Mouse (Mus musculus): ENCODE results near the gene 6430628N08Rik. TPM values are rescaled to one million over a fixed set of nuclear protein-coding genes. Genes with fewer than 3 reads are reported as not detected.

Gene 6430628N08Rik
- total RNA-seq, 2 experiments from 2014 or later: not detected

GRCm38 (mm10) chr4:115886875-115887274, 3.6 kb upstream of the 6430628N08Rik start:
- no peak for DNase-seq

- DNase-seq: no peak
These were observed 399 bp upstream of the 6430628N08Rik start for GRCm38 (mm10) chr4:115890066-115890465.

GRCm38 (mm10) chr4:115894281-115894680, 3.8 kb downstream of the 6430628N08Rik start:
- no peak for DNase-seq

GRCm38 (mm10) chr4:115897901-115898631, 7.6 kb downstream of the 6430628N08Rik start:
- DNase-seq: no peak

- DNase-seq: peak; percentile 68 to 90
These were observed 12.4 kb downstream of the 6430628N08Rik start for GRCm38 (mm10) chr4:115902816-115903215.

- no peak for DNase-seq
These were observed 13.9 kb downstream of the 6430628N08Rik start for GRCm38 (mm10) chr4:115904375-115904774.

- no peak for DNase-seq
These were observed 15.2 kb downstream of the 6430628N08Rik start for GRCm38 (mm10) chr4:115905701-115906100.

GRCm38 (mm10) chr4:115906791-115907190, 16.3 kb downstream of the 6430628N08Rik start:
- DNase-seq: no peak

- peak in 1 of 2 experiments; percentile 13 for DNase-seq
These were observed 17.5 kb downstream of the 6430628N08Rik start for GRCm38 (mm10) chr4:115907994-115908393.

GRCm38 (mm10) chr4:115908641-115909040, 18.2 kb downstream of the 6430628N08Rik start:
- peak; percentile 57 to 70 for DNase-seq

GRCm38 (mm10) chr4:115911586-115911985, 21.1 kb downstream of the 6430628N08Rik start:
- no peak for DNase-seq

GRCm38 (mm10) chr4:115919911-115920310, 29.4 kb downstream of the 6430628N08Rik start:
- no peak for DNase-seq

- no peak for DNase-seq
These were observed 32.2 kb downstream of the 6430628N08Rik start for GRCm38 (mm10) chr4:115922688-115923087.

- DNase-seq: no peak
These were observed 32.9 kb downstream of the 6430628N08Rik start for GRCm38 (mm10) chr4:115923262-115923880.

- no peak for DNase-seq
These were observed 37.2 kb downstream of the 6430628N08Rik start for GRCm38 (mm10) chr4:115927637-115928036.

- no peak for DNase-seq
These were observed 41.2 kb downstream of the 6430628N08Rik start for GRCm38 (mm10) chr4:115931556-115932088.

- peak in 1 of 2 experiments; percentile 18 for DNase-seq
These were observed 45.5 kb downstream of the 6430628N08Rik start for GRCm38 (mm10) chr4:115935835-115936581.

- peak in 1 of 2 experiments; percentile 10 for DNase-seq
These were observed 46.2 kb downstream of the 6430628N08Rik start for GRCm38 (mm10) chr4:115936646-115937045.

GRCm38 (mm10) chr4:115937061-115937976, 46.9 kb downstream of the 6430628N08Rik start:
- DNase-seq: peak in 1 of 2 experiments; percentile 6

- DNase-seq: peak in 1 of 2 experiments; percentile 48
These were observed 48.1 kb downstream of the 6430628N08Rik start for GRCm38 (mm10) chr4:115938276-115939160.
